Mouse (Mus musculus): Measurements from ENCODE around the gene Stpg3.
A peak's percentile ranks its signal among the peaks of the same experiment; 100 is the strongest.

The Stpg3 gene

DNA sequence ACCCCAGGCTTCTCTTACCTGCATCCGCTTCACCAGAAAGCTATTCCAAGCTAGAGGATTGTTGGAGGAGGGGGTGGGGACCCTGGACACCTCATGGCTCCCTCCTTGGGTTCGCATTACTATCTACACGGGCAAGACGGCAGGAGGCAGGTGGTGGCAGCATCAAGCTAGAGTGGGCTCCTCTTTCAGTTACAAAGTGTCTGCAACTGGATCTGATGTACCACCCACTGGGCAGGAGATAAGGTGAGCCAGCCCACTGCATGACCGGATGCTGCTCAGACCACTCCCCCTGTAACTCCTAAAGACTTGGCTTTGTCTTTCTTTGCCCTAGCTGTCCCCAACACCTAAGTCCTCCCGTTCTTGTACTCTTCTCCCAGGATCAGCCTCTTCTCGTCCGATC is 22.2 kb upstream of the Stpg3 start, which contains the start of gene Rnf224:
TSS of gene Rnf224 (minus strand) at position 174 of the 400 bp plus-strand sequence.
- DNase-seq (ENCODE audit: low spot score): no peak

DNA sequence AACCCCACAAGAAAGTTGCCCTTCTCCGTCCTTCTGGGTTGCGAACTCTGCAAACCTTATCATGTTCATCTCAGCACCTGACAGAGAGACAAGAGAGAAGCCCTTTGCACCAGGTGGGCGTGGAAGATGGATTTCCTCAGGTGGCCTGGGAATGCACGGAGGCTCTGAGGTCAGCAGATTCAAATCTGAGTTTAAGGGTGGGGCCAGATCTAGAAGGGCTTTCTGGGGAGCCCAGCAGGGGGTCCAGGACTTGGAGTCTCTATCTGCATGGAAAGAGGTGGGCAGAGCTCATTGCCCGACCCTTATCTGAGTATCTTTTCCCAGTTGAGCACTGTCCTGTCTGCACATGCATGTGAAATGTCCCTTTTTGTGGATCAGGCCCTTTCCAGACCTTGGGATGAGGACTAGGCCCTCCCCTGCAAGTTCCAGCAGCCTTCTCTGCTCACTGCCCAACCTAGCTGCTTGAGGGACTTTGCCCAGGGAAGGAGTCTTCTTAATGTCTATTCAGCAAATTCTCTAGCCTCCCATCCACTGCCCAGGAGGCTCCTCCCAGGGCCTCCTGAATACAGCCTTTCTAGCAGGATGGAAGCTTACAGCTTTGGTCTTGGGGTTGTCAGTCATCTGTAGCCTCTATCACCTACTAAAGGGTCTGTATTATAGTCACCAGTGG is 20.2 kb upstream of the Stpg3 start:
- DNase-seq (ENCODE audit: low spot score): no peak

DNA sequence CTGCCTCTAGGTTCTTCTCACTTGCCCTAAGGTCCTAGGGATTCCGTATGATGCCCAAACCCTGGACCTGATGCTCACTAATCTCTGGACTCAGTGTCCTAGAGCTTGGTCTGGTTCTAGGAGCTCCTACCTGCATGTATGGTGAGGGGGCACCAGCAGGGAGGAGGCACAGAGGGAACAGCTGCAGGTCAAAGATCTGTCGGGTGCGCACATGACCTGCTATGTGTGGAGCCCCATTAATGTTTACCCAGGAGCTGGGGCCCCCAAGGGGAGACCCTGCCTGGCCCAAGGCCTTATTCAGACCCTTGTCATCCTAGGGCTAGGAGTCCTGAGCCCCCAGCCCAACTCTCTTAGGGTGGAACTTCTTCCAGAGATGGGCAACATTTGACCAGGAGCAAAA is 19.6 kb upstream of the Stpg3 start, which contains the start of gene Slc34a3:
TSS of gene Slc34a3 (minus strand) at position 315 of the 400 bp plus-strand sequence.
- no peak for DNase-seq (ENCODE audit: low spot score)

DNA sequence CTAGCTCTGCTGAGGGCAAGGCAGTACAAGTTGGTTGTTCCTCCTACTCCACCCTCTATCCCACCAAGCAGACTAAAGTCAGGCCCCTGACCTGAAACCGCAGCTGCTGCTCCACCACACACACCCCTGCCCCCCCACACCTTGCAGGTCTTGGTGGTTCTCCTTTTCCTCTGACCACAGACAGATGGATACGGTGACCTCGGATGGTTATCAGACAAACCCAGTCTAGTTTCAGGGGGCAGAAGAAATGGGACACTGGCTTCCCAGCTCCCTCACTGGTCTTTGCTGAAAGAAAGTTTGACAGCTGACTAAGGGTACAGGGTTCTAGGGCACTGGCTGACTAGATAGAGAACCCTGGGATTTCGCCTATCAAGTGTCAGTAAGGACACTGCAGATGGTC is 19.0 kb upstream of the Stpg3 start:
- DNase-seq (ENCODE audit: low spot score): no peak

DNA sequence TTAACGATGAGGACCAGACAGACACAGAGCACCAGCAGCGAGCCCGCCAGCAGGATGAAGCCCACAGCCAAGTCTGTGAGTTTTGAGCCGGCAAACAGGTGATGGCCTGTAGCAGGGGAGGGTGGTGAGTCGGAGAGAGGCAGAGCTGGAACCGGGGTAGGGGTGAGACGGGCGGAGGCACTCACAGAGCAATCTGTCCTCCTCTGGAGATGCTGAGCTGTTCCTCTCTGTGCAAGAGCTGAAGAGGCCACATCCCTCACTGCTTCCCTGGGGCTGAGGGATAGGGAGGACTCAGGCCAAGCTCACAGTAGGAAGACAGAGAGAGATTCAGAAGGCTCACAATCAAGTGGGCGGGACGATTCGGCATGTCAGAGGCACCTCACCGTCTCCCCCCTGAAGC is 16.6 kb upstream of the Stpg3 start:
- no peak for DNase-seq (ENCODE audit: low spot score)

DNA sequence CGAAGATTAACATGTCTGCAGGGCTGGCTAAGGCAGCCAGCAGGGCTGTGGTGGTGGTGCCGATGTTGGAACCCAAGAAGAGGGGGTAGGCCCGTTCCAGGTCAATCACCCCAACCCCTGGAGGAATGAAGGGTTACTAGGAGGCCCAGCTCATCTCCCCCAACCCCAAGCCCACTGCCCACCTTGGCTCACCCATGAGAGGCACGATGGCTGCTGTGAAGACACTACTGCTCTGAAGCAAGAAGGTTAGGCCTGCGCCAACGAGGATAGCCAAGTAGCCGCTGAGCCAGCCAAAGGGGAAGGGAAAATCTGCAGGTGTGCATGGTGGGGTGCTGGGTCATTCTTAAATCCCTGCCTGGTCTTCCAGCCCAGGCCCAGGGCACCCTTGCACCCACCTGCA is 16.1 kb upstream of the Stpg3 start:
- DNase-seq (ENCODE audit: low spot score): no peak

DNA sequence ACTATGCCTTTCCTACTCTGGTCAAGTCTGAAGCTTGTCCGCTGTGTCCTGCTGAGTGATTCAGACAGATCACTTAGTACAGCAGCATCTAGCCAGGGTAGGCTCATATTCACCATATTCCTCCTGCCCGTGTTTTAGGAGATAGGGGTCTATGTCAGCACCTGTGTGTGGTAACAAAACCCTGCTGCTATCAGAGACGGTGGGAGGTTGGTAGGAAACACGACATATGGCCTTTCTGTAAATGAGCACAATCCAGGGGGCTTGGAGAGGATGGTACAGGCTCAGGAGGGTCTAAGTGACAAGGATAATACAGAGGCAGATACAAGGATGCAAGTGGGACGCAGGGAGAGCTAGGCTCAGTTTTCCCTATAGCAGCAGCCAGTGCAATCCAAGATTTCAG is 15.1 kb upstream of the Stpg3 start:
- no peak for DNase-seq (ENCODE audit: low spot score)

DNA sequence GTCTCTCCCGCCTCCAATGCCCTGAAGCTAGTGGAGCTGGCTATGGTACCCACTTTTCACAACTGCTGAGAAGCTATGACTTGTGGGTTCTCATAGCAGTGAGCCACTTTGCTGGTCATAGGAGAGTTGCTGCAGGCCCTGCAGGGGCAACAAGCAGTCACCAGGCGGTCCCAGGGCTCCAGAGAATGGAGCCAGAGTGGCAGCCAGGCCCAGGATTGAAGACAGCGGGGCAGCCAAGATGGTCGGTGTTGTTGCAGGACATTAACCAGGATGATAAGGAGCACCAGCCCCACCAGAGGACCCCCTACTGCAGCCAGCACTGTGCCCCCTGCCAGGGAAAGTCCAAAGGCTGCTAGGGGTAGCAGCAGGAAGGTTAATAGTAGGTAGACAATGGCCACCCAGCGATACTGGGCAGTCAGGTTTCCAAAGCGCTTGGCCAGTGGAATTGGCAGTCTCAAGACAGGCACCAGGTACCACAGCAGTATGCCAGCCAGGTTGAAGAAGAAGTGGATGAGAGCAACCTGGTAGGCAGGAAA is 14.6 kb upstream of the Stpg3 start:
- DNase-seq (ENCODE audit: low spot score): no peak

DNA sequence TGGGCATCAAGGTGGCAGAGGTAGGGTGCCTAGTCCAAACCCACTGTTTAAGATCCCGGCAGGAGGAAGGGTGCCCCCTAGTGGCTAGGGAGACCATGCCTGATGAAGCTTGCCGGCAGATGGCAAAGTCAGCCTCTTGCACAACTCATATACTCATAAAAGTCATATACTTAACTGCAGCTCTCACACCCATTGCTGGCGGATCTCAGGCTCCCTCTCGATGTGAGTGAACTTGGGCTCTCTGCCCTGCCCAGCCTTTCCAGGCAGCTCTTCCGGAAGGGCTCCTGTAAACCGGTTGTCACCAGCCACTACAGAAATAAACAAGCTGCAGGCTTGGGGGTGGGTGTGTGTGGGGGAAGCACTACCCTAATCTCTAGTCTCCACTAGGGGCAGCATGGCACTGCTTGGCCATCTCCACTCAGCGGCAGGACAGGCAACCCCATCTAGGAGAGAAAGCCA is 14.0 kb upstream of the Stpg3 start:
- peak; percentile 79 for DNase-seq (ENCODE audit: low spot score)

DNA sequence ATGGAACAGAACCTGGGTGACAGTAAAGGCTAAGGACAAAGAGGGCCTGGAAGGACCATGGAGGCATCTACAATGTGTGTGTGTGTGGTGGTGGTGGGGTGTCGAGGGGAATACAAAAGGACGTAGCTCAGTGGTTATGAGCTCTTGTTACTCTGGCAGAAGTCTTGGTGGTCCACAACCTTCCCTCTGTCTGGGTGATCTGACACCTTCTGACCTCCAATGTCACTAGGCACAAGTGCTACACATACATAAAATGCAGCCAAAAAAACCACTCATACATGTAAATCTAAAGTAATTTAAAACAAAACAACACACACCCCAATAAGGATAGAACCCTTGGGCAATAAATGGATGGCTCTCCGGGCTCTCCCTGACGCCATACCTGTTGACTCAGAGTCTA is 13.0 kb upstream of the Stpg3 start:
- no peak for DNase-seq (ENCODE audit: low spot score)

DNA sequence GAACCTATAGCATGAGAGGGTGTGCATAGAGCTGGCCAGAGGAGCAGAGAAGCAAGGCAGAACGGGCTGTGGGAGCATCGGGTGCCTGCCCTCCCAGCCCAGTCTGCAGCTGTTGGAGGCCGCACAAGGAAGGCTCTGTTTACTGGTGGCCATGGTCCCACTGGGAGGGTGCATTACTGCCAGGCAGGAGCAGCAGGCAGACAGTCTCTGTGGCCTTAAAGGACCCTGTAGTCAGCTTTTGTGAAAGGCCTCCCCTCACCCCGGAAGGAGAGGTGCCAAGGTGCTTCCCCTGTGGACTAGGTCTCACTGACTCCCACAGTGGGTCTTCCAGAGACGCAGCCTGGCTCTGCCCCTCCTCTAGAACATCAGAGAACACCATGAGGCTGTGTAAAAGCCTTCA is 12.4 kb upstream of the Stpg3 start:
- DNase-seq (ENCODE audit: low spot score): no peak

DNA sequence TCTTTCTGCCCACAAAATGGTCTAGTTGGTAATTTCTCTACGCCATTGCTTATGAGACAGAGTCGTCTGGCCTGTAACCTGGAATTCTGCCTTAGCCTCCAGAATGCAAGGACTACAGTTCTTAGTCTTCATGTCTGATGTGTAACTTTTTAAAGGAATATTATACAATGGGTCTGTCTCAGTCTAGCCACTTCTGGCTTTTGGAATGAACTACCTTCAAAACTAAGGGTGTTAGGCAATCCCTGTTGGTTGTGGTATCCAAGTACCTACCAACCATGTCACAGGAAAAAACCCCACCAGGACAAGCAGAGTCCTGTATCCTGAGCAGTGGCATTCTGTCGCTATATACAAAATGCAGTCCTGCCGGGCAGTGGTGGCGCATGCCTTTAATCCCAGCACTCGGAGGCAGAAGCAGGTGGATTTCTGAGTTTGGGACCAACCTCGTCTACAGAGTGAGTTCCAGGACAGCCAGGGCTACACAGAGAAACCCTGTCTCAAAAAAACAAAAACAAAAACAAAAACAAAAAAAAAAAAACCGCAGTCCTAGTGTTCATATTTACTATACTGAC is 11.5 kb upstream of the Stpg3 start:
- no peak for DNase-seq (ENCODE audit: low spot score)

DNA sequence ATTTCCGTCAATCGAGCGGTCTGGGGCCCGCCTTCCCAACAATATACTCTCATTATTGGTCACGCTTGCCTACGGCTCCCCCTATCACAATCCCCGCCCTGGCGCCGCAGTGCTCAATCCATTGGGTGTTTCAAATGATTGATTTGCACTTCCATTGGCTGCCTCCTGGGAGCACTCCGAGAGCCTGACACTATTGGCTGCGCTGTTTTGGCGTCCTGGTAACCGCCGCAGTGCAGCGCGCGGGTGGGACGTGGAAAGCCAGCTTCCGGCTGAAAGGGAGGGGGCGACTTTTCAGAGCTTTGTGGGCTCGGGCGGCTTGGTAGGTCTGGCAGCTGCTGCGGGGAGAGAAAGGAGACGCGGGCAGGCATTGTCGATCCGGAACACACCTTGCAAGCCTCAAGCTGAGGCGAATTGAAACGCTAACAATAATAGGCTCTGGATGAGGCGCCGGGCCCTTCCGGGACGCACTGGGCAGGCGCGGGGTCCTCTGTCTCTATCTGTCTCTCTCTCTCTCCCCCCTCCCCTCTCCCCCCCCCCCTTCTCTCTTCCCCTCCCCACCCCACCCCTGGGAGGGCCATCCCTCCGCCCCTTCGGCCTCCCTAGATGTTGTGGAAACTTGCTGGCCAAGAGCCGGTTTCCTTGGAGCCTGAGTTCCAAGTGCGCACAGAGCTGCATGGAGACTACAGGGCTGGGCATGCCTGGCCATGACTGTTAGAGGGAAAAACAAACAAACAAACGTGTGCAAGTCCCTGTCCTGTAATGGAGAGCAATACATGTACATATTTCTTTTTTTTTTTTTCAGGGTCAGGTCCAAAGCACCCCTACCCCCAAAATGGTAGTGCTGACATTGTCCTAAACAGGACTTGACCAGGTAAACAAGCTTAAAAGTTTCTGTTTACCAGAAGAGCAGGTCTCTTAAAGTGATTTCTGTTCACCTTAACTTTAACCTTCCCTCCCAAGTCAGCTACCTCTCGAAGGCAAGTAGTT is 10.6 kb upstream of the Stpg3 start:
- DNase-seq (ENCODE audit: low spot score): peak; percentile 92

DNA sequence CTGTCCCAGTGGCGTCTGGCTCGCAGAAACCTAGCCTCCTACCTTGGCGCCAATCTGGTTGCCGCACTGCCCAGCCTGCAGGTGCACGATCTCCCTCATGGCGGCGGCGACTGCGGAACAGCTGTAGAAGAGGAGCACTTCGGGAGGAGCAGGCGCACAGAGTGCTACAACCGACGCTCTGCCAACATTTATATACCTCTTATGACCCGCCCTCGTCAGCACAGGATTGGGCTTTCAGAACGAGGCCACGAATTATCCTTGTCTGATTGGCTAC is 10.0 kb upstream of the Stpg3 start, which contains the start of gene Tubb4b:
TSS of gene Tubb4b (minus strand) at position 211 of the 274 bp plus-strand sequence.
- DNase-seq (ENCODE audit: low spot score): no peak

DNA sequence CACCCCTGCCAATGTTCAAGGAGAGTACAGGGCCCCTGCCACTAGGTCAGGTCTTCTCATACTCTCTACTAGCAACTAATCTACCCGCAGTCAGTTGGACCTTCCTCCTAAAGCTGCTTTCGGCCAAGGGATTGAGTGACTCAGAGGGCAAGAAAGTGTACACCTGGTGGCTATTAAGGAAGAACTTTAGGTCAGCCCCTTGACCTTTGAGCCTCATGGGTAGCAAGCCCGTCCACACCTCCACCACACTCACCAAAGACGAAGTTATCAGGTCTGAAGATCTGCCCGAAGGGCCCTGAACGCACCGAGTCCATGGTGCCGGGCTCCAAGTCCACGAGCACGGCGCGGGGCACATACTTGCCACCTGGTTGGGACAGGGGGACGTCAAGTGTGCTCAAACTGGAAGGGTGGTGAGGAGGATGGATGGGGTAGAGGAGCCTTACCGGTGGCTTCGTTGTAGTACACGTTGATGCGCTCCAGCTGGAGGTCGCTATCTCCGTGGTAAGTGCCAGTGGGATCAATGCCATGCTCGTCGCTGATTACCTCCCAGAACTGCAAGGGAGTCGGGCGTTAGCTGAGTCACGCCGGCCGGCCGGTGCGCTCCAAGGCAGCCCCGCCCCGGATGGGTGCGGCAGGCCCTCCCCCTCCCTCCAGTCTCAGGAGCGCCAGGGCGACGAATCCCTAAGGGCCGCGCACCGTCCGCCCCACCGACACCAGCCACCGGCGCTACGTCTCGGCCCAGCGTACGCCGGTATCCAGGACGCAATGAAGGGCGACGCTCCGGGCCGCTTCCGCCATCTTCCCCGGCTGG is 9.4 kb upstream of the Stpg3 start:
- DNase-seq (ENCODE audit: low spot score): peak; percentile 57

DNA sequence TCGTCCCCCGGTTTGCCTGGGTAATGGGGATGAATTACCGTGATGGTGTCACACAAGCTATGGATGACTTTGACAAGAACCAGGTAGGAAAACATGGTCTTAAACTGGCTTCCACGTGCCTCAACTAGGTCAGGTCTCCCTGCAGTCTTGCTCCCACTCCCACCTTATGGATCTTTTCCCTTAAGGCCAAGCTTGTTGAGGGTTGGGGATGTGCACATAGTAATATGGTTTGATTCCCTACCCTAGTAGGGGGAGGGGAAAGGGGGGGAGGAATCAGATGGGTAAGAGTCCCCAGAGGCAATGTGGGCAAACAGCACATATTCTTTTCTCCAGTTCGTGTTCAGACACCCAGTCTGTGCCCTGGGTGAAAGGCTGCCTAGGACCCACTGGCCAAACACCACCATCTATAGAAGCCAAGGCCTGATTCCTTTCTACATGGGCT is 6.9 kb upstream of the Stpg3 start:
- no peak for DNase-seq (ENCODE audit: low spot score)

DNA sequence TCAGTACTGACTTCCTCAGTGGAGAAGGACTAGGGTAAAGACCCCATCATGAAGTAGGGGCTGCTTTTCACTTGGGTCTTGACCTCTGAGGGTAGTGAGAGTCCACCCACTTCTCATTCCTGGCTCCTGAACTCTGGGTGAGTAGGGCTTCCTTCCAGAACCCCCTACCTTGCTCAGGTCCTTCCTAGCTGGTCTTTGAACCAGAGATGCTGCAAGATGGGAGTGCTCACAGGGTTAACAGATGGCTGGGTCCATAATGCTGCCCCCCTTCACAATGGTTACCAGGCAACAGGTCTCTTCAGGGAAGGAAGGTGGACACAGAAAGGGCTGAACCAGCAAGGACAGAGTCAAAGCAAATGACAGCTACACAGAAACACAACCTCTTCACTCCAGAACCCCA is 4.0 kb upstream of the Stpg3 start, which contains the start of gene Fam166a:
TSS of gene Fam166a (plus strand) at position 301 of the 400 bp plus-strand sequence.
- no peak for DNase-seq (ENCODE audit: low spot score)

DNA sequence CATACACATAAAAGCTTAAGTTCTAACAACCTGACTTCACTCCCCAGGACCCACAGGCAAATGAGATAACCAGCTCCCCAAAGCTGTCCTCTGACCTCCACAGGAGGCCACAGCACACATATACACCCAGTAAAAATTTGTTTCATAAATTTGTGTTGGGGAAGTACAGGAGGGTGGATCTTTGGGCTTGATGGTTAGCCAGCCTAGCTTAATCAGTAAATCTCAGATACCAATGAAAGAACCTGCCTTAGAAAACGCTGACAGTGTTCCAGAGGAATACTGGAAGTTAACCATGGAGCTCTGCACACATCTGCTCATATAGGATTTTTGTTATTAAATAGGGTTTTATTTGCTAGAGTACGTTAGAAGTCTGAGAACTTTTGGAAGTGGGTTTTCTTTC is 3.2 kb upstream of the Stpg3 start:
- no peak for DNase-seq (ENCODE audit: low spot score)

DNA sequence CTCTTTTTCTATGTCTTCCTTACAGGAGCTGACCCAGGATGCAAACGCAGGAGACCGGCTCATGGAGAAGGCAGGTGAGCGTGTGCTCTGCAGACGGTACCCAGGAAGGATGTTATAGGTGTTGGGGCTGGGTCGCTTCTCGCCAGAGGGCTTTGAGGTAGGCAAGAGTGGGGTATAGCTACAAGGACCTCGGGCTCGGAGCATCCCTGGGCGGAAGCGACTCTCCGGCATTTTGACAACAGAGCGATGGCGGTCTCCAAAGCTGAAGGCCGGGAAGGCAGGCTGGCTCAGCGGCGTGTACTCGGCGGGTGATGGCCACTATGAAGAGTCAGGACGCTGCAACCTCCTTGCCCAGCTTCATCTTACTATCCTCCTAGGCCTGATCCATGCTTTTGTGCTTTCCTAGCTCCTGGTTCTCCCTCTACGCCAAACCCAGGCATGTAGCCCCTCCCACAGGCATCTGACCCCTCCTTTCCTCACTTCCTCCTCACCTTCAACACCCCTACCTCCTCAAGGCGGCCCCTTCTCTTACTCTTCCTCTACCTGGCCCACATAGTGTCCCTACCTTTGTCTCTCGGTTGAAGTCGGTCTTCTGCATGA is 1.1 kb downstream of the Stpg3 start:
- DNase-seq (ENCODE audit: low spot score): no peak

DNA sequence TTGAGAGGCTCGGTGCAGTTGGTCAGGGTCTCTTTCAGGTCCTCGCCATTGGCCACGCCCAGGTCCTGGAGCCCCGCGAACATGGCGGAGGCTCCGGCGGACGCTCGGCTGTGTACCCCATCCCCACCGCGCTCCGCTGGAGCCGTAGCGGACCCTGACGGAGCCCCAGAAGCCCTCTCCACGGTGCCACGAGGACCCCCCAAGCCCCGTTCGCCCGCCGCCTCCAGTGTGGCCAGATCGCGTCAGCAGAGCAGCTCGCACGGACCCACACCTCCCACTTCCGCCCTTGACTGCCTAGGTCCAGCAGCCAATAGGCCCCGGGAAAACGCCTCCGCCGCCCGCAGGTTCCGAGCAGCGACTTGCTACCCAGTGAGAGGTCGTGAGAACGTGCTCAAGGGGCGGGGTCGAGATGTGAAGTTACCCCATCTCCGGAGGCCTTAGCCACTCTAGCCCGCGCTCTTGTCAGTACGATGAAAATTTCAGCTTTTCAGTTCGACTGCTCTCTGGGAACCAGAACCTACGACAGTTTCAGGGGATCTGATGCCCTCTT is 3.2 kb downstream of the Stpg3 start, which contains the start of gene Nelfb:
TSS of gene Nelfb (minus strand) at position 369 of the 550 bp plus-strand sequence.
- DNase-seq (ENCODE audit: low spot score): peak; percentile 90

DNA sequence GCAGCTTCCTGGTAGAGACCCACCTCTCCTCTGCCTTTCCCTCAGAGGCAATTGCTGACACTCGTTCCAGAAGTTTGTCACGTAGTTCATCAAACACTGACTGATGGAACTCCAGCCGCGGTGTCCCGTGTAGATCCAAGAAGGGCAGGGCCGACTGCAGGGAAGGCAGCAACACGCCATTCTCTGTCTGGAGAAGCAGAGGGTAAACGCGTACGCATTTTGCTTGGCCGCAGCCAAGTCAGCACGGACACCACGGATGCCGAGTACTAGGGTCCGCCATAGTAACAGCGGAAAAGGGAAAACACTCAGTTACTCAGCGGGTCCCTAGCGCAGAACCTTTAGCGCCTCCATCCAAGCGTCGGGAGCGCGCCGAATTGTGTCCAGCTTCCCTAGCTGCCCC is 3.8 kb downstream of the Stpg3 start:
- DNase-seq (ENCODE audit: low spot score): no peak

Data from ovary, postnatal 14 days (tissue).